Mouse (Mus musculus) CH12.LX (cell line): Measurements from ENCODE around the gene Eif2b4. TPM values are rescaled to one million over a fixed set of nuclear protein-coding genes. Genes with fewer than 3 reads are reported as not detected.

Experiments used
- DNase-seq: peaks from one replicate; pipeline ENCODE4 v3.0.0-alpha.2; 2013; ENCODE audit errors: extremely low read depth
- H3K27ac ChIP-seq: 2 replicates; pipeline ENCODE4 v1.5.1; 2012; ENCODE audit warnings: low read depth, mild to moderate bottlenecking, control low read depth, moderate library complexity; ENCODE audit not compliant: insufficient read depth
- H3K27me3 ChIP-seq: replicated peaks from 2 replicates; pipeline ENCODE3; 2012; ENCODE audit warnings: inconsistent platforms
- H3K36me3 ChIP-seq, 2 experiments: replicated peaks in 1 of 2; 2 replicates each; pipeline versions ENCODE3 to v1.6.1; 2012; ENCODE audit warnings: inconsistent platforms in 1 of 2, low read length in 1 of 2, mild to moderate bottlenecking in 1 of 2, mixed read lengths in 1 of 2, moderate library complexity in 1 of 2; ENCODE audit not compliant: control insufficient read depth in 1 of 2, insufficient read depth in 1 of 2
- H3K4me1 ChIP-seq, 2 experiments: 2 replicates each; pipeline ENCODE4 v1.6.1; 2012; ENCODE audit warnings: inconsistent platforms in 1 of 2, moderate library complexity in 1 of 2; ENCODE audit not compliant: insufficient read depth in 2 of 2, control insufficient read depth in 1 of 2
- H3K4me2 ChIP-seq: 2 replicates; pipeline ENCODE4 v1.6.1; 2012; ENCODE audit warnings: low read depth, mild to moderate bottlenecking, control low read depth; ENCODE audit not compliant: poor library complexity, insufficient read depth, severe bottlenecking
- H3K4me3 ChIP-seq, 3 experiments: fragments of 150-350 bp in 1 of 3; sonication (generic) in 1 of 3; replicated peaks in 1 of 3; 2 replicates each; pipeline versions ENCODE3 to v1.5.1; 2011 to 2012; ENCODE audit warnings: low read depth in 2 of 3, low read length in 2 of 3, mild to moderate bottlenecking in 2 of 3, moderate library complexity in 2 of 3, control low read depth in 1 of 3, improper control_type of control experiment in 1 of 3, inconsistent platforms in 1 of 3, mixed read lengths in 1 of 3; ENCODE audit not compliant: poor library complexity in 1 of 3
- H3K79me2 ChIP-seq: replicated peaks from 2 replicates; pipeline ENCODE4 v1.6.1; 2012; ENCODE audit warnings: mild to moderate bottlenecking, moderate library complexity; ENCODE audit not compliant: control insufficient read depth, poor library complexity, insufficient read depth, severe bottlenecking; ENCODE audit errors: extremely low read depth
- H3K9ac ChIP-seq: 2 replicates; pipeline ENCODE4 v1.6.1; 2012; ENCODE audit warnings: low read depth, mild to moderate bottlenecking, control low read depth, moderate library complexity; ENCODE audit not compliant: insufficient read depth
- H3K9me3 ChIP-seq: replicated peaks from 2 replicates; pipeline ENCODE3; 2012; ENCODE audit warnings: low read length, inconsistent platforms, mixed read lengths
- BHLHE40 ChIP-seq: IDR thresholded peaks from 2 replicates; pipeline ENCODE4 v1.6.1; 2011; ENCODE audit warnings: mild to moderate bottlenecking, low read depth, low read length, improper control_type of control experiment
- CHD1 ChIP-seq: IDR thresholded peaks from 2 replicates; pipeline ENCODE4 v1.6.1; 2012; ENCODE audit warnings: low read depth, low read length, improper control_type of control experiment, inconsistent platforms
- CHD2 ChIP-seq: IDR thresholded peaks from 2 replicates; pipeline ENCODE4 v1.6.1; 2011; ENCODE audit warnings: low read length, improper control_type of control experiment
- CTCF ChIP-seq, 2 experiments: IDR thresholded peaks in 1 of 2; conservative IDR thresholded peaks in 1 of 2; 2 replicates each; pipeline ENCODE4 v1.5.1; 2011 to 2012; ENCODE audit warnings: low read depth in 2 of 2, low read length in 2 of 2, improper control_type of control experiment in 1 of 2, inconsistent platforms in 1 of 2, mild to moderate bottlenecking in 1 of 2, moderate library complexity in 1 of 2
- E2F4 ChIP-seq: IDR thresholded peaks from 2 replicates; pipeline ENCODE4 v1.6.1; 2011; ENCODE audit warnings: low read depth, low read length, improper control_type of control experiment; ENCODE audit not compliant: insufficient replicate concordance
- ELF1 ChIP-seq: IDR thresholded peaks from 2 replicates; pipeline ENCODE4 v1.6.1; 2014; ENCODE audit warnings: low read depth, mild to moderate bottlenecking, inconsistent platforms, low read length, improper control_type of control experiment
- EP300 ChIP-seq: IDR thresholded peaks from 2 replicates; pipeline ENCODE4 v1.6.1; 2011; ENCODE audit warnings: low read length, improper control_type of control experiment
- ETS1 ChIP-seq: conservative IDR thresholded peaks from 2 replicates; pipeline ENCODE4 v1.6.1; 2012; ENCODE audit warnings: low read depth, mild to moderate bottlenecking, inconsistent platforms, low read length, improper control_type of control experiment, moderate library complexity
- GABPA ChIP-seq: IDR thresholded peaks from 2 replicates; pipeline ENCODE4 v1.6.1; 2012; ENCODE audit warnings: low read depth, low read length, improper control_type of control experiment, inconsistent platforms; ENCODE audit not compliant: insufficient replicate concordance
- HCFC1 ChIP-seq: IDR thresholded peaks from 2 replicates; pipeline ENCODE4 v1.6.1; 2012; ENCODE audit warnings: low read depth, mild to moderate bottlenecking, inconsistent platforms, low read length, improper control_type of control experiment
- IRF4 ChIP-seq: IDR thresholded peaks from 2 replicates; pipeline ENCODE4 v1.6.1; 2014; ENCODE audit warnings: low read depth, mild to moderate bottlenecking, inconsistent platforms, low read length, improper control_type of control experiment
- JUN ChIP-seq: IDR thresholded peaks from 2 replicates; pipeline ENCODE4 v1.6.1; 2011; ENCODE audit warnings: low read depth, mild to moderate bottlenecking, low read length, improper control_type of control experiment, moderate library complexity; ENCODE audit not compliant: insufficient read depth
- JUND ChIP-seq: conservative IDR thresholded peaks from 2 replicates; pipeline ENCODE4 v1.6.1; 2011; ENCODE audit warnings: low read depth, low read length, improper control_type of control experiment
- KAT2A ChIP-seq: IDR thresholded peaks from 2 replicates; pipeline ENCODE4 v1.6.1; 2012; ENCODE audit warnings: low read length, improper control_type of control experiment, inconsistent platforms; ENCODE audit not compliant: insufficient replicate concordance
- MAFK ChIP-seq: IDR thresholded peaks from 2 replicates; pipeline ENCODE4 v1.6.1; 2011; ENCODE audit warnings: low read length, improper control_type of control experiment; ENCODE audit not compliant: insufficient replicate concordance
- MAX ChIP-seq: IDR thresholded peaks from 2 replicates; pipeline ENCODE4 v1.6.1; 2011; ENCODE audit warnings: low read length, improper control_type of control experiment
- MEF2A ChIP-seq: IDR thresholded peaks from 2 replicates; pipeline ENCODE4 v1.6.1; 2014; ENCODE audit warnings: low read depth, mild to moderate bottlenecking, inconsistent platforms, low read length, improper control_type of control experiment, borderline replicate concordance
- MXI1 ChIP-seq: IDR thresholded peaks from 2 replicates; pipeline ENCODE4 v1.6.1; 2011; ENCODE audit warnings: mild to moderate bottlenecking, low read depth, low read length, improper control_type of control experiment
- MYC ChIP-seq: IDR thresholded peaks from 2 replicates; pipeline ENCODE4 v1.6.1; 2011; ENCODE audit warnings: low read depth, mild to moderate bottlenecking, improper control_type of control experiment, low read length
- NRF1 ChIP-seq: IDR thresholded peaks from 2 replicates; pipeline ENCODE4 v1.6.1; 2014; ENCODE audit warnings: low read depth, mild to moderate bottlenecking, inconsistent platforms, low read length, improper control_type of control experiment, moderate library complexity
- PAX5 ChIP-seq: IDR thresholded peaks from 2 replicates; pipeline ENCODE4 v1.6.1; 2012; ENCODE audit warnings: low read length, inconsistent platforms, mixed read lengths
- POLR2A ChIP-seq: IDR thresholded peaks from 2 replicates; pipeline ENCODE4 v1.6.1; 2011; ENCODE audit warnings: low read depth, mild to moderate bottlenecking, improper control_type of control experiment, low read length
- POLR2AphosphoS2 ChIP-seq: IDR thresholded peaks from 2 replicates; pipeline ENCODE4 v1.6.1; 2011; ENCODE audit warnings: low read depth, low read length, improper control_type of control experiment
- RAD21 ChIP-seq: IDR thresholded peaks from 2 replicates; pipeline ENCODE4 v1.6.1; 2011; ENCODE audit warnings: low read depth, mild to moderate bottlenecking, low read length, improper control_type of control experiment, moderate library complexity
- RCOR1 ChIP-seq: conservative IDR thresholded peaks from 2 replicates; pipeline ENCODE4 v1.6.1; 2012; ENCODE audit warnings: low read depth, mild to moderate bottlenecking, inconsistent platforms, low read length, improper control_type of control experiment
- SMC3 ChIP-seq: IDR thresholded peaks from 2 replicates; pipeline ENCODE4 v1.6.1; 2011; ENCODE audit warnings: low read depth, low read length, improper control_type of control experiment
- TBP ChIP-seq: conservative IDR thresholded peaks from 2 replicates; pipeline ENCODE4 v1.6.1; 2011; ENCODE audit warnings: low read depth, low read length, improper control_type of control experiment
- UBTF ChIP-seq: IDR thresholded peaks from 2 replicates; pipeline ENCODE4 v1.6.1; 2012; ENCODE audit warnings: low read depth, mild to moderate bottlenecking, inconsistent platforms, low read length, improper control_type of control experiment, moderate library complexity
- USF1 ChIP-seq: IDR thresholded peaks from 2 replicates; pipeline ENCODE4 v1.6.1; 2014; ENCODE audit warnings: low read depth, mild to moderate bottlenecking, inconsistent platforms, low read length, improper control_type of control experiment
- USF2 ChIP-seq: conservative IDR thresholded peaks from 2 replicates; pipeline ENCODE4 v1.6.1; 2011; ENCODE audit warnings: low read depth, low read length, improper control_type of control experiment
- ZC3H11A ChIP-seq: IDR thresholded peaks from 2 replicates; pipeline ENCODE4 v1.6.1; 2012; ENCODE audit warnings: low read depth, mild to moderate bottlenecking, inconsistent platforms, low read length, improper control_type of control experiment
- ZKSCAN1 ChIP-seq: IDR thresholded peaks from 2 replicates; pipeline ENCODE4 v1.6.1; 2012; ENCODE audit warnings: low read depth, inconsistent platforms, low read length, improper control_type of control experiment, borderline replicate concordance
- ZMIZ1 ChIP-seq: IDR thresholded peaks from 2 replicates; pipeline ENCODE4 v1.6.1; 2012; ENCODE audit warnings: low read depth, mild to moderate bottlenecking, inconsistent platforms, low read length, improper control_type of control experiment
- ZNF384 ChIP-seq: IDR thresholded peaks from 2 replicates; pipeline ENCODE4 v1.6.1; 2012; ENCODE audit warnings: low read depth, low read length, improper control_type of control experiment, inconsistent platforms
- dilution Hi-C: fragments of 300-500 bp; cut with MboI; formaldehyde crosslinking; loops from 2 replicates; pipeline ENCODE4 v1.14.3; 2020; ENCODE audit warnings: low sequenced_read_pairs; ENCODE audit not compliant: extremely low pct_unique_long_range_greater_than_20kb, extremely low pct_ligation_motif_present
- in situ Hi-C: fragments of 300-500 bp; cut with MboI; formaldehyde crosslinking; loops from 3 replicates; pipeline ENCODE4 v1.14.3; 2019; ENCODE audit warnings: low sequenced_read_pairs, low pct_ligation_motif_present, low pct_unique_long_range_greater_than_20kb, mixed read lengths
- polyA plus RNA-seq: library from polyadenylated mRNA; unstranded; fragments of >175 nt; gene quantifications from 2 replicates; pipeline ENCODE4 v1.2.1, GENCODE M21; 2012; ENCODE audit warnings: low read depth; ENCODE audit not compliant: insufficient read length
- total RNA-seq, 2 experiments: library from RNA; depleted of rRNA; stranded (reverse); fragments of 300-350 nt in 1 of 2; fragments of >200 nt in 1 of 2; gene quantifications; 2 replicates each; pipeline ENCODE4 v1.2.3; 2012 to 2014

The Eif2b4 gene
- total and polyA plus RNA-seq, 3 experiments, result 26.8 to 99.5 (median 56.8) TPM

DNA sequence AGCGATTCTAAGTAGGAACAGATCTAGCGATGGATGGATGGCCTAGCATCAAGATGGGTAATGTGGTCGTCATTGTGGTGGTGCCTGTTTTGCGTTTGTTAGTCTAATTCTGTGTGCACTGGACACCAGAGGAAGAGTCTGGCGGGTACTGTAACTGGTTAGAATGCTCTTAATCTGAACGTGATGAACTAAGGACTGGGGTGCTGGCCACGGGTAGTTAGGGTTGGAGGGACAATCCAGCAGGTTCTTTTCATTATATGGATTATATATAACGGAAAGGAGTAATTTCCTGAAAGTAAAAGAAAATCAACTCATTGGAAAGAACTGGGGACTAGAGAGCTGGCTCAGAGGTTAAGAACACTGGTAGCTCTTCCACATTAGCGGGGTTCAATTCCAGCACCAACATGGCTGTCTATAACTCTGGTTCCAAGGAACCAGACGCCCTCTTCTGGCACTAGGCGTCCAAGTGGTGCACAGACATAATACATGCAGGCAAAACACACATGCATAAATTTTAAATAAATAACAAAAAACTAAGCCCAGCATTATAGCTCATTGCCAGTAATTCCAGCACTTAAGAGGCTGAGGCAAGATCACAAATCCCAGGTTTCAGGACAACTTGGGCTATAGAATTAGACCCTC is 28.2 kb upstream of the Eif2b4 start (continued):
- TF ChIP-seq ETS1, result no peak
- TF ChIP-seq TBP, result no peak
- TF ChIP-seq ZC3H11A, result no peak
- peak; percentile 57 for TF ChIP-seq HCFC1
- peak; percentile 50 for TF ChIP-seq SMC3
- TF ChIP-seq EP300, result no peak
- peak; percentile 23; the same call in 1 of the 2 replicates for TF ChIP-seq IRF4
- no peak; the same call in 1 of the 2 replicates for TF ChIP-seq POLR2AphosphoS2
- no peak for TF ChIP-seq UBTF

DNA sequence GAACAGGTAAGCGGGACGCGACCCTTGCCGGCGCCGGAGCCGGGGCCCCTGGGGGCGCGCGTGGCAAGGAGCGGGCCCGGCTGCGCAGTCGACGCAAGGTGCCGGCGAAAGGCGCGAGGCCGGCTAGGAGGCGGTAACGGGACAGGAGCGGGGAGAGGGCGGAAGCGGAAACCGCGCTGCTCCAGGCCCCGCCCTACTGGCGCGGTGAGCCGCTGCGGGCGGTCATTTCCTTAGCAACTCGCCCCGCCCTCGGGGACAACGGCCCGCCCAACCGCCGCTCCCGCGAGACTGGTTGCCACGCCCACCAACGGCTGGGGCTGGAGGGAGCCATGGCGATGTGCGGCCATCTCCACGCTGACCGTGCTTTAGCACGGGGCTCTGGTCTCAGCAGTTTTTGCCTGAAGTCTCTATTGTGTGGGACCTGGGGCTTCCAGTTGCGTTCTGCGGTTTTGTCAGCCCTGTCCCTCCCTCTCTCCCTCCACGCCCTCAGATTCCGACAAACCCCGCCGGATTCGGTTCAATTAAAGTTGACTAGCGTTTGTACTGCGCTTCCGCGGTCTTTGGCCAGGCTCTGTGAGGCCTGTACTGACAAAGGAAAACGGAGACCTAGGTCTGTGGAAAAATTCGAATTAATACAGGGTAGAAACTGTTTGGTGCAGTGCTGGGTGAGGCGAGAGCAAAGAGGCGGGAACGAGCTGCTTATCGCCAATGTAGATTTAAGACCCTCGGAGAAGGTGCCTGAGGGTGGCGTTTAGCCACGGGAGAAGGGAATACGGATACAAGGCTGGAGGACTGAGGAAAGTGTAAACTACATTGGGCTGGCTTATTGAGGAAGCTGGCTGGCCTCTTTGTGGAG is 27.4 kb upstream of the Eif2b4 start, which contains the start of gene Ppm1g:
Gene Ppm1g, minus strand, starts transcription at position 240 of the 856 bp plus-strand sequence.
- Histone ChIP-seq H3K9me3 (no peaks in the 10 kb centered on the region), H3K27me3 (no peaks in the 10 kb centered on the region), H3K4me1 (peaks cover 0 to 20% of the 10 kb centered on the region in 2 experiments; a peak in 2 of 4 replicates), H3K79me2 (peaks cover 43% of the 10 kb centered on the region), H3K4me3 (peak within 1 kb of the TSS; percentile 84 to 93 (median 93)), H3K27ac (peak within 1 kb of the TSS; percentile 89), H3K4me2 (peak within 1 kb of the TSS; percentile 40), H3K9ac (peak within 1 kb of the TSS; percentile 87), H3K36me3 (peaks cover 0 to 9% of the 10 kb centered on the region in 2 experiments)
- peak; percentile 94 for DNase-seq
- in situ Hi-C loops (no loop called here), dilution Hi-C loops (no loop called here)
- TF ChIP-seq MEF2A (peak; percentile 43; the same call in 1 of the 2 replicates), JUND (no peak), USF1 (no peak), ETS1 (no peak), EP300 (no peak), USF2 (no peak), RAD21 (no peak), NRF1 (peak; percentile 61), HCFC1 (peak; percentile 77), RCOR1 (no peak), SMC3 (no peak), ZNF384 (no peak; the same call in 1 of the 2 replicates), ZC3H11A (no peak), MAX (peak; percentile 89), CHD1 (peak; percentile 75; the same call in 1 of the 2 replicates), JUN (no peak), POLR2AphosphoS2 (peak; percentile 90), GABPA (no peak), PAX5 (no peak), ELF1 (peak; percentile 91), CTCF (conservative IDR thresholded peaks at IDR 0.05 in 1 of 2, IDR thresholded peaks at IDR 0.05 in 1 of 2; ENCODE audit: low read depth in 2 of 2, low read length in 2 of 2) (no peak), KAT2A (peak; percentile 62; the same call in 1 of the 2 replicates), MXI1 (peak; percentile 85), E2F4 (0 out of 2 replicates have a peak, but pooled peaks have one; percentile 32), CHD2 (peak; percentile 98), ZMIZ1 (peak; percentile 94), POLR2A (peak; percentile 99), MAFK (no peak), MYC (peak; percentile 80), ZKSCAN1 (no peak), BHLHE40 (0 out of 2 replicates have a peak, but pooled peaks have one; percentile 21)
